Mouse (Mus musculus) heart, postnatal 0 days (tissue): ENCODE data around the gene Lpin1. TPM values are rescaled to one million over a fixed set of nuclear protein-coding genes. Genes with fewer than 3 reads are reported as not detected.

Experiments
- ATAC-seq: fragments of 200-750 bp; cut with Nextera tagmentation; 2 replicates; pipeline ENCODE4 v1.8.0; 2017; ENCODE audit warnings: low read depth, moderate number of reproducible peaks, moderate library complexity; ENCODE audit not compliant: insufficient read depth
- DNase-seq: peaks from one replicate; pipeline ENCODE4 v3.0.0-alpha.2; 2016; ENCODE audit warnings: low spot score
- H3K27ac ChIP-seq: fragments of 300-500 bp; sonication (generic); 2 replicates; pipeline ENCODE4 v1.5.1; 2014; ENCODE audit warnings: low read depth, mild to moderate bottlenecking
- H3K27me3 ChIP-seq: fragments of 300-500 bp; sonication (generic); 2 replicates; pipeline ENCODE4 v1.6.1; 2014; ENCODE audit warnings: low read length, mixed read lengths; ENCODE audit not compliant: control insufficient read depth, insufficient read depth
- H3K36me3 ChIP-seq: fragments of 300-500 bp; sonication (generic); replicated peaks from 2 replicates; pipeline ENCODE4 v1.6.1; 2014; ENCODE audit warnings: low read length, mixed read lengths; ENCODE audit not compliant: control insufficient read depth, insufficient read depth
- H3K4me1 ChIP-seq: fragments of 300-500 bp; sonication (generic); 2 replicates; pipeline ENCODE4 v1.6.1; 2014; ENCODE audit warnings: antibody characterized with exemption; ENCODE audit not compliant: control insufficient read depth, insufficient read depth
- H3K4me2 ChIP-seq: fragments of 300-500 bp; sonication (generic); 2 replicates; pipeline ENCODE4 v1.6.1; 2014; ENCODE audit warnings: low read depth, mild to moderate bottlenecking, low read length, moderate library complexity
- H3K4me3 ChIP-seq: fragments of 300-500 bp; sonication (generic); 2 replicates; pipeline ENCODE4 v1.5.1; 2014; ENCODE audit warnings: low read depth, low read length
- H3K9ac ChIP-seq: fragments of 300-500 bp; sonication (generic); replicated peaks from 2 replicates; pipeline ENCODE4 v1.6.1; 2014; ENCODE audit warnings: low read depth, low read length, mixed read lengths
- H3K9me3 ChIP-seq: fragments of 300-500 bp; sonication (generic); replicated peaks from 2 replicates; pipeline ENCODE4 v1.6.1; 2016; ENCODE audit warnings: low read length; ENCODE audit not compliant: control insufficient read depth
- CTCF ChIP-seq: IDR thresholded peaks from 2 replicates; pipeline ENCODE4 v1.5.1; 2016; ENCODE audit warnings: antibody characterized with exemption, control low read depth, low read depth
- EP300 ChIP-seq: IDR thresholded peaks from 2 replicates; pipeline ENCODE4 v1.6.1; 2016; ENCODE audit warnings: antibody characterized with exemption, low read depth
- WGBS: fragments of 180-500 bp; shearing (Covaris S2); extraction: QIAGEN DNeasy Blood & Tissue Kit; methylation state at CpG from one replicate; pipeline ENCODE4 v1.1.7; 2014; 5-methylcytosine and 5-hydroxymethylcytosine counted together
- polyA plus RNA-seq: library from polyadenylated mRNA; unstranded; fragments of >200 nt; fragmentation: Nextera tagmentation; extraction: Ambion mirVana; gene quantifications from 2 replicates; pipeline ENCODE4 v1.2.1, GENCODE M21; 2015
- total RNA-seq: library from RNA; depleted of rRNA; stranded (reverse); fragments of >200 nt; gene quantifications from 2 replicates; pipeline ENCODE4 v1.2.3, GENCODE M21; 2014; ENCODE audit warnings: low replicate concordance

Lpin1 gene
- total and polyA plus RNA-seq, 2 experiments from 2014 or later: 11.1 to 24.8 TPM

GRCm38 (mm10) chr12:16640075-16640474, 29.3 kb upstream of the Lpin1 start:
- no peak for TF ChIP-seq CTCF
- TF ChIP-seq EP300: no peak
- Histone ChIP-seq H3K27ac (no peak overlapping the region), H3K4me3 (no peak overlapping the region), H3K4me2 (no peak overlapping the region), H3K9me3 (no peaks in the 10 kb centered on the region), H3K27me3 (no peaks in the 10 kb centered on the region), H3K36me3 (no peaks in the 10 kb centered on the region), H3K9ac (no peak overlapping the region), H3K4me1 (peaks cover 37% of the 10 kb centered on the region)
- ATAC-seq (no peak), DNase-seq (no peak)
- 85% methylated on average over 6 of the region's 6 CpGs for WGBS

- Histone ChIP-seq H3K4me3 (no peak overlapping the region), H3K27me3 (no peaks in the 10 kb centered on the region), H3K27ac (peak overlapping the region; percentile 78), H3K9me3 (no peaks in the 10 kb centered on the region), H3K4me2 (no peak overlapping the region), H3K4me1 (peaks cover 28% of the 10 kb centered on the region), H3K9ac (no peak overlapping the region), H3K36me3 (no peaks in the 10 kb centered on the region)
- peak; percentile 74 for DNase-seq
- TF ChIP-seq CTCF (peak; percentile 41), EP300 (no peak; the same call in 1 of the 2 replicates)
- ATAC-seq: peak; percentile 74
- WGBS: 32% methylated on average over 12 of the region's 12 CpGs
These were observed 28.5 kb upstream of the Lpin1 start for GRCm38 (mm10) chr12:16639078-16639771.

GRCm38 (mm10) chr12:16635816-16636215, 25.1 kb upstream of the Lpin1 start:
- TF ChIP-seq EP300: no peak
- TF ChIP-seq CTCF: no peak
- 71% methylated on average over 6 of the region's 6 CpGs for WGBS
- Histone ChIP-seq H3K4me3 (no peak overlapping the region), H3K4me1 (peaks cover 15% of the 10 kb centered on the region; the same call in 1 of the 2 replicates), H3K9ac (no peak overlapping the region), H3K9me3 (no peaks in the 10 kb centered on the region), H3K4me2 (no peak overlapping the region), H3K27me3 (no peaks in the 10 kb centered on the region), H3K27ac (no peak overlapping the region), H3K36me3 (no peaks in the 10 kb centered on the region)
- ATAC-seq (no peak), DNase-seq (no peak)

GRCm38 (mm10) chr12:16634075-16634813, 23.5 kb upstream of the Lpin1 start:
- Histone ChIP-seq H3K27ac (no peak overlapping the region), H3K4me1 (peaks cover 19% of the 10 kb centered on the region; the same call in 1 of the 2 replicates), H3K4me2 (no peak overlapping the region), H3K9me3 (no peaks in the 10 kb centered on the region), H3K27me3 (no peaks in the 10 kb centered on the region), H3K36me3 (no peaks in the 10 kb centered on the region), H3K4me3 (no peak overlapping the region), H3K9ac (no peak overlapping the region)
- DNase-seq (no peak), ATAC-seq (no peak)
- WGBS: 54% methylated on average over 14 of the region's 14 CpGs
- TF ChIP-seq EP300 (no peak), CTCF (peak; percentile 67)

- H3K27me3 ChIP-seq: no peaks in the 10 kb centered on the region
- peak; percentile 3 for DNase-seq
- H3K4me3 ChIP-seq: no peak overlapping the region
- no peaks in the 10 kb centered on the region for H3K36me3 ChIP-seq
- TF ChIP-seq CTCF (no peak), EP300 (no peak)
- no peak overlapping the region for H3K9ac ChIP-seq
- H3K4me1 ChIP-seq: peaks cover 11% of the 10 kb centered on the region; the same call in 1 of the 2 replicates
- no peak for ATAC-seq
- no peak overlapping the region for H3K27ac ChIP-seq
- H3K9me3 ChIP-seq: no peaks in the 10 kb centered on the region
- H3K4me2 ChIP-seq: no peak overlapping the region
- WGBS: 85% methylated on average over 6 of the region's 6 CpGs
These were observed 22.5 kb upstream of the Lpin1 start for GRCm38 (mm10) chr12:16633235-16633634.
